Mouse (Mus musculus) myocyte (in vitro differentiated cells): ENCODE data around the gene Pcdh8.

Experiments
- MYOG ChIP-seq, 3 experiments: IDR thresholded peaks; one replicate each; pipeline ENCODE4 v1.6.1; 2011; ENCODE audit warnings: control low read depth in 2 of 3, low read depth in 2 of 3, mild to moderate bottlenecking in 2 of 3; ENCODE audit not compliant: insufficient read length in 2 of 3, control insufficient read depth in 1 of 3, insufficient read depth in 1 of 3
- POLR2A ChIP-seq: IDR thresholded peaks from one replicate; pipeline ENCODE4 v1.6.1; 2011; ENCODE audit warnings: low read depth, mild to moderate bottlenecking, control low read depth, moderate library complexity; ENCODE audit not compliant: insufficient read length
- USF1 ChIP-seq: IDR thresholded peaks from one replicate; pipeline ENCODE4 v1.6.1; 2011; ENCODE audit warnings: low read depth, mild to moderate bottlenecking, control low read depth, moderate library complexity

GRCm38 (mm10) chr14:79780889-79781288 lies 9.8 kb upstream of the Pcdh8 start:
- no peak for TF ChIP-seq POLR2A
- TF ChIP-seq MYOG (IDR thresholded peaks at IDR 0.05; ENCODE audit: control insufficient read depth in 1 of 3, insufficient read depth in 1 of 3, insufficient read length in 2 of 3, low read depth in 2 of 3) = no peak
- no peak for TF ChIP-seq USF1
